Mouse (Mus musculus) olfactory bulb, adult 2 months (tissue): ENCODE measurements around the gene Mapkap1.

Experiments used
- CTCF ChIP-seq: fragments of 200-500 bp; IDR thresholded peaks from 2 replicates; pipeline ENCODE4 v1.5.1; 2012; ENCODE audit warnings: low read depth, mild to moderate bottlenecking, low read length, moderate library complexity; ENCODE audit not compliant: insufficient read depth
- POLR2A ChIP-seq: fragments of 200-500 bp; IDR thresholded peaks from 2 replicates; pipeline ENCODE4 v1.6.1; 2012; ENCODE audit warnings: mild to moderate bottlenecking, low read depth, low read length, moderate library complexity; ENCODE audit not compliant: insufficient read depth

- TF ChIP-seq POLR2A (no peak), CTCF (no peak)
Measured at GRCm38 (mm10) chr2:34368396-34368795, 38.2 kb upstream of the Mapkap1 start.
